Mouse (Mus musculus) left cerebral cortex, adult 18-20 months (tissue): ENCODE measurements around the gene Thoc5. TPM values are rescaled to one million over a fixed set of nuclear protein-coding genes. Genes with fewer than 3 reads are reported as not detected.
A peak's percentile ranks its signal among the peaks of the same experiment; 100 is the strongest.

Experiments used
- DNase-seq, 2 experiments: peaks; one replicate each; pipeline ENCODE4 v3.0.0; 2021 to 2022; ENCODE audit warnings: low spot score in 2 of 2, mixed read lengths in 1 of 2
- long read RNA-seq, 2 experiments: library from polyadenylated mRNA; stranded (forward); transcript quantifications; one replicate each; pipeline ENCODE4 v2.0.0; 2021
- total RNA-seq, 2 experiments: library from RNA; stranded (reverse); gene quantifications; 2 replicates each; pipeline ENCODE4 v1.2.3; 2021

Gene Thoc5
- total RNA-seq = 10 to 100 TPM; 37.1 to 37.5 TPM
- long read RNA-seq, experiment 1, transcript Thoc5-201 (20 exons, 2,235 nt) = major isoform, 12 of 35 reads
- long read RNA-seq, experiment 1, partial matches to known transcripts = 6 of 35 reads
- long read RNA-seq, experiment 1, other reads (novel, unspliced or antisense) = 17 of 35 reads
- long read RNA-seq, experiment 2, transcript Thoc5-201 (20 exons, 2,235 nt) = major isoform, 6 of 30 reads
- long read RNA-seq, experiment 2, partial matches to known transcripts = 6 of 30 reads
- long read RNA-seq, experiment 2, other reads (novel, unspliced or antisense) = 18 of 30 reads

GRCm38 (mm10) chr11:4894848-4895816 is at the start of gene Thoc5:
Gene Thoc5, plus strand, starts transcription at chr11:4895320.
- peak; percentile 80 to 87 for DNase-seq

DNA sequence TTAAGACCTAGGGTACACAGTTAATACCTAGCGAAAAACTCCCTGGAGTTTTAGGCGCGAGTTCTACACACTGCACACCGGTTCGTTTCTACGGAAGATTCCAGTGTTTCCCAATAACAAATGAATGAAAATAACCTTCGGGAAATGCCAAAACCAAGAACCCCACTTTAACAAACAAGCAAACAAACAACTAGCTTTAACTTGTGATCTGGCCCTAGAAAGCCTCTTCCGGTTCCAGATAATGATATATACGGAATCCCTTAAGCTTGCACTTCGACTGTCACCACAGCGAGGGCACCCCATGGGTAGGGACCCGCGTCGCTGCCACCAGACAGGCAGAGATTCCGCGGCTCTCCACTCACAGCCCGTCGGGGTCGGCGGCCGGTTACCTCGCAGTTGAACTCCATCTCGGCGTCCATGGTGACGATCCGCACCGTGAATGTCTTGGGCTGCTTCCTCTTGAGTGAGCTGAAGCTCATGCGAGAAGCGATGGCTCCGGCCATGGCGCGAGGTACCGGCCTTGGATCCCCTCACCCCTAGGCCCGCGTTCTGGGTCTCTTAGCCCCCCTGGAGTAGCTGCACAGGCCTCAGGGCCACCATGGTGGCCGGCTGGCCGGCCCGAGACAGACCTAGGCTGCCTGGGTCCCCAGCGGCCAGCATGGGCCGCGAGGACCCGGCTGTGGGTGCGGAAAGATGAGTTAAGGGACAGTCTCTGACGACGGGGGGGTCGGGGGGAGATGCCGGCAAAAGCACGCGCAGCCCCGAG is 46.5 kb upstream of the Thoc5 start:
- DNase-seq = peak; percentile 23 to 27

GRCm38 (mm10) chr11:4849258-4849943 is 45.7 kb upstream of the Thoc5 start, which contains the start of gene Nf2:
Gene Nf2, minus strand, starts transcription at chr11:4849536.
- DNase-seq = peak; percentile 95 to 98

DNA sequence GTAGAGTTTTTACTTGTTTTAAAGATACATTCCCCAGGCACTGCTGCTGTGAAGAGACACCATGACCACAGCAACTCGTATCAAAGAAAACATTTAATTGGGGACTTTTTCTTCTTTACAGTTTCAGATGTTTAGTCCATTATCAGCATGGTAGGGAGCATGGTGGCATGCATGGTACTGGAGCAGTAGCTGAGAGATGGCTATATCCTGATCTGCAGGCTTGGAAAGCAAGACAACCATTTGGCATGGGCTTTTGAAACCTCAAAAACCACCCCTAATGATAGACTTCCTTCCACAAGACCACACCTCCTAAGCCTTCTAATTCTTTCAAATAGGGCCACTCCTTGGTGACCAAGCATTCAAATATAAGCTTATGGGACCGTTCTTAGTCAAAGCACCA is 44.7 kb upstream of the Thoc5 start:
- no peak for DNase-seq

DNA sequence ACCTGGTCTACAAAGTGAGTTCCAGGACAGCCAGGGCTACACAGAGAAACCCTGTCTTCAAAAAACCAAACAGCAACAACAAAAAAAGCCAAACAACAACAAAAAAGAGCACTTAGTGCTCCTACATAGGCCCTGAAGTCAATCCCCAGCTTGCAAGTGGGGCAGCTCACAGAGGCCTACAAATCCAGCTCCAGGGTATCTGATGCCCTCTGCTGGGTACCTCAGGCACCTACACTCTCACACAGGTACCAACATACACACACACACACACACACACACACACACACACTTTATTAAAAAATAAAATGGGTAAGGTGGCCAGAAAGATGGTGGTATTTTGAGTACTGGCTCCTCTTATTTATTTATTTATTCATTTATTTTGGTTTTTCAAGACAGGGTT is 42.1 kb upstream of the Thoc5 start:
- DNase-seq = no peak

DNA sequence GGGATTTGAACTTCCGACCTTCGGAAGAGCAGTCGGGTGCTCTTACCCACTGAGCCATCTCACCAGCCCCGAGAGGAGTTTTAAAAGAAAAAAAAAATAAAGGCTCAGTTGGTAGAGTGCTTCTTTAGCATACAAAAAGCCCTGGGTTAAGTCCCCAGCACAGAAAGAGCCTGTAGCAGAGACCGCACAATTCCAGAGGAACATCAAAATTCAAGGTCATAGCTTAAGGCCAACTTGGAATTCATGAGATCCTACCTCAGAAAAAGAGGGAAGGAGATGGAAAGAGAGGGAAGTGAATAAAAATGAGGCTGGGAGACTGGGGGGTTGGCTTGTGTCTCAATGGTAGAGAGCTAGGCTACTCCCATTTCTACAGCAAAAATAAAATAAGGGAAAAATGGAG is 40.9 kb upstream of the Thoc5 start:
- DNase-seq = no peak

- DNase-seq = no peak
These were observed 36.7 kb upstream of the Thoc5 start for GRCm38 (mm10) chr11:4858416-4858815.

DNA sequence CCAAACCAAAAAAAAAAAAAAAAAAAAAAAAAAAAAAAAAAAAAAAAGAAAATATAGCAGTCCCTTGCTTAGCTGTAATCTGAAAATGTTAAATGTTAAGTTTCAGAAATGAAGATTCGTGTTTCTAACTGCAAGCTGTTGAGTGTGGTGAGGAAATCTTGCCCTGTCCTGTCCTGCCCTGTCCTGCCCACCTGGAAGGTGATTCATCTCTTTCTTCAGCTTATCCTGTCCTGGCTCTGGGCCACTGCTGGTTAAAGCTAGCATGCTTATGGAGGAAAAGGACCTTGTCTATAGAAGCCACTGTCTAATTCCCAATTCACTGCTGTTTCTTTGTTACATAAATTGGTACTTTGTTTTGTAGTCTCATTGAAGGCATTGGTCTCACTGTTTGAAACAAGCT is 34.1 kb upstream of the Thoc5 start:
- DNase-seq = no peak

DNA sequence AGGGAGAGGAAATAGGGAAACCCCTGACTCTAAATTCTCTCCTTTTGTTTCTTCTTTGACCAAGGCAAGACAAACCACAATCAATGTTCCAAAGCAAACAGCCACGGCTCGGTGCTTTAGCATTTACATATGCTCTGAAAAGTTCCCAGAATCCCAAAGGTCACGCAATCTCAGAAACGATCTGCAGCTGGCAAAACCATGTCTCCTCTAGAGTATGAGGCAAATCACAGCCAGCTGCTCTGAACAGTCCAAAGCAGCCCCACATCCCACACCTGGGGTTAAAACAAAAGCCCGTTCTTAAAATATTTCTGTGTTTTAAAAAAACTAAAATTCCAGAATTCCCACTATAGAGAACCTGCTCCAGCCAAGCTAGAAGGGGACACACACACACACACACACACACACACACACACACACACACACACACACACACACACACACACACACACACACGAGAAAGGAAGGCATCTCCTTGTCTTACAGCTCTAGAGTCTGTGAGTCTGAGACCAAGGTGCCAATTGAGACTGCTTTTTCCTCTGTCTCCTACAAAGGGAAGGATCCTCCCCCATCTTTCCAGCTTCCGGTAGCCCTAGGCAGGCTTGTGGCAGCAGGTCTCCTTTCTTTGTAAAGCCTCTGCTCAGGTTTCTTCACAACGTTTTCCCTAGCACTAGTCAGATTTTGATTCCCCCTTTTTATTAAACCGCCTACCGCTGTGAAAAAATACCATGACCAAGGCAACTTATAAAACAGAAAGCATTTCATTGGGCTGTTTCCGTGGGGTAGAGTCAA is 33.1 kb upstream of the Thoc5 start:
- no peak for DNase-seq

- DNase-seq = no peak
These were observed 32.4 kb upstream of the Thoc5 start for GRCm38 (mm10) chr11:4862730-4863129.

- peak; percentile 59 to 66 for DNase-seq
These were observed 29.4 kb upstream of the Thoc5 start for GRCm38 (mm10) chr11:4865645-4866251.

DNA sequence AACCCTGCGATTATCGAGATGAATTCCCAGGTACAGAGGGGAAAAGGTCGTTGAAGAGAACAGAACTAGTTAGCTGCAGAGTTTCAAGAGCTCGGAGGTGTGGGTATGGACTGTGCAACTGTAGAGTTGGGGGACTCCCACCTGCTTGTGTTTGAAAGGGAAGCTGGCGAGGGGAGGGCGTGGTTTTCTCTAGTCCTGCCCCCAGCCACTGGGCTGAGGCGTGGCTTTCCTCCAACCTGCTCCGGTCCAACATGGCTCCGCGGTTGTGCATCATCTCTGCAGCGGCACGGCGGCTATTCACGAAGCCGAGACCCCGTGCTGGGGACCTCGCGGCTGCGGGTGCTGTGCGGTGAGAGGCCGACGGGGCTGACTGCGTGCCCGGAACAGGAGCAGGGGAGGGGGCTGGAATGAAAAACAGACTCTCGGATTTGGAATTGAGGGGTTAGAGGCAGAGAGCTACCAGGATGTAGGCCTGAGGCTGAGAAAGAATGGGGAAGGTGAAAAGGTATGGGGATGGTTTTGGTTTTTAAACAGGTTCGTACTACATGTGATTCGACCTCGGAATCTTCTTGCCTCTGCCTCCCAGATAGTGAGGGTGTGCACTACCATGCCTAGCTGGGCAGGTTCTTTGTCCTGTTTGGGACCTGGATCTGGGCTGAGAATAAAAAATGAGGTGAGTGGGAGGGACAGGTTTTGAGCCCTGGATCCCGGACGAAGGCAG is 21.2 kb upstream of the Thoc5 start, which contains the start of gene Nipsnap1:
TSS of gene Nipsnap1 (plus strand) at position 197 of the 721 bp plus-strand sequence.
- DNase-seq = peak; percentile 76 to 82

DNA sequence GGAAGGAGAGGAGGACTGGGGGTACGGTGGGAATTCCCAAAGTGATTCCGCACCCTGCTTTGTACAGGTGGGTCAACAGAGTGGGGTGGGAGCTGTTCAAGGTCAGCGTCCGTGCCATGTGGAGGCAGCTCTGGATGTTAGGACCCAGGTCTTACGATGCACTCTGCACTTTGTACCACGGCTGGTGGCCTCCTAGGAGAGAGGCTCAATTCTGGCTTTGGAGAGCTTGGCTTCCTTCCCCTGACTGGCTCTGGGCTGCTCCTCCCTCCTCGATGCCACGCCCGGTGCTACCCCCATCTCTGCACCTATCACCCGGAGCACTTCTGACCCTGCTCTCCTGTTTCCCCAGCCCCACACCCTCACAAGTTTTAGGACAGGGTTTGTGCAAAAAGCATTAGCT is 20.6 kb upstream of the Thoc5 start:
- DNase-seq = no peak

DNA sequence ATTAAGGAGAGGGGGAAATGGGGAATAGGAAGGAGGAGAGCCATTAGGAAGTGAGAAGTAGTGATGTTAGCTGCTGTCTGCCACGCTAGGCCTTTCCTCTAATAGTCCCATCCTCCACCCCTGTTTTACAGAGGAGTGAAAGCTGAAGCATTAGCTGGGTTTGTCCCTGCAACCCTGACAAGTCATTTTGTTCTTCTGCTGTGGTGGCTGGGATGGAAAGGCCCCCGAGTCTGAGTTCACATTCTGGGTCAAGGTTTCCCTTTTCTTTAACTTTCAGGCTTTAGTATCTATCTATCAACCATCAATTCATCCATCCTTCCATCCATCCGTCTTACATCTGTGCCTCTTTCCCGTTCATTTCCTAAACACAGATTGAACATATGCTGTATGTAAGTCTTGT is 14.0 kb upstream of the Thoc5 start:
- DNase-seq = no peak

DNA sequence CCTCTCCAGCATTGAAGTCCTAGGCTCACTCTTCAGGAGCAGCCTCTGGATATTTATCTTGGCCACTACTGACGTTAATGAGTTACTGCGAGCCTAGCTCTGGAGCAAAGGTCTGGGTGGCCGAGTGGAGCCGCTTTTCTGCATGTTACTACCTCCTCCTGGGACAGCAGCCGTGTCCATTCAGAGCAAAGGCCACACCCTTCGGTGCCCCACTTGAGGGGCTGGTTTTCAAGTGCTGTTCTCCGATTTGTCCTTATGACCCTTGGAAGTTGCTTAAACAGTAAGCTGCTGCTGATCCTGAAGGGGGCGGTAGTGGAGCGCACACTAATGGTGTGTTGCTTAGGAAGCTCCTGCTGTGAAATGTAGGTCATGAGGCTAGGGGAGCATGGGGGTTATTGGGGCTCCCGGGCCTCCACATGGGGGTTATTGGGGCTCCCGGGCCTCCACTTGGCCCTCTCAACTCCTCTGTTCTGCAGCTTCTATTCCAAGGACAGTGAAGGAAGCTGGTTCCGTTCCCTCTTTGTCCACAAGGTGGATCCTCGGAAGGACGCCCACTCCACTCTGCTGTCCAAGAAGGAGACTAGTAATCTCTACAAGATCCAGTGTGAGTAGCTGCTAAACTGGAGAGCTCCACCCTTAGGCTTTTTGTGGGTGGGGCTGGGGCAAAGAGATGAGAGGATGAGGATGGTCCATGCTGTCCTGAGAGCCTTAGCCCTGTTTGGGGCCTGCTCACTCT is 12.1 kb upstream of the Thoc5 start:
- DNase-seq = no peak

- peak; percentile 43 to 71 for DNase-seq
These were observed 9.7 kb upstream of the Thoc5 start for GRCm38 (mm10) chr11:4885385-4885903.

DNA sequence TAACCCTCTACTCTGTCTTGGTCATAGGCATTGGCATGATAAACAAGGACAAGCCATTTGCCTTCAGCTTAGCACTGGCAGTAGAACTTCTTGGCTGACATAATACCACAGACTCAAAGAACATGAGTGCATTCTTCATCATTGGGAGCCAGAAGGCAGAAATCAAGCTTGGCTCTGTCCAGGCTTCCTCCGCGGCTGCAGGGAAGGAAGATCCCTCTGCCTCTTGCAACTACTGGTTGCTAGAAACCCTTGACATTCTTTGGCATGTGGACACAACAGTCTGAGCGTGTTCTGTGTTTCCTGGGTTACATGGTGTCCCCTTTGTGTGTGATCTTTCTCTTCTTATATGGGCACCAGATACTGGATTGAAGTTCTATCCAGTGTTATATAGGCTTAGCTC is 8.1 kb upstream of the Thoc5 start:
- DNase-seq = no peak

DNA sequence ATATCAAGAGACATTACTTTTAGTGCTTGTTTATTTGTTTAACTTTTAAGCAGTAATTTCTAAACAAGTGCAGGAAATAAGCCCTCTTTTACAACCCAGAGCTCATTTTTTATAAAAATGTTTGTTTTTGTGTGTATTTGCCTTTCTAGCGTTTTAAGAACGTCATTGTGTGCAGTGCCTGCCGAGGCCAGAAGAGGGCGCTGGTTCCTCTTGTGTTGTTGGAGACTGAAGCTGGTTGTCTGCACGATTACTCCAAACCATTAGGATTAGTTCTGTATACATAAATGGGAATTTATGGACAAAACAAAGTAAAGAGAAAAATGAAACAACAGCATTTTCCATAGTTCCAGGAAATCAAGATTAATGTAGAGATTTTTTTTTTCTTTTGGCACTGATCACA is 5.3 kb downstream of the Thoc5 start:
- DNase-seq = no peak
